Mouse (Mus musculus) liver, embryonic 16.5 days (tissue): Measurements from ENCODE around the gene Tmem38b. TPM values are rescaled to one million over a fixed set of nuclear protein-coding genes. Genes with fewer than 3 reads are reported as not detected.

Experiments used
- ATAC-seq: fragments of 200-750 bp; cut with Nextera tagmentation; 2 replicates; pipeline ENCODE4 v1.8.0; 2017; ENCODE audit warnings: low read depth, mild to moderate bottlenecking, moderate number of reproducible peaks, moderate library complexity
- H3K27ac ChIP-seq: fragments of 300-500 bp; sonication (generic); 2 replicates; pipeline ENCODE4 v1.5.1; 2014; ENCODE audit warnings: mild to moderate bottlenecking, low read length
- H3K27me3 ChIP-seq: fragments of 300-500 bp; sonication (generic); 2 replicates; pipeline ENCODE4 v1.6.1; 2014; ENCODE audit warnings: low read depth, low read length, mixed read lengths; ENCODE audit not compliant: control insufficient read depth, insufficient read depth
- H3K36me3 ChIP-seq: fragments of 300-500 bp; sonication (generic); 2 replicates; pipeline ENCODE4 v1.6.1; 2014; ENCODE audit warnings: mild to moderate bottlenecking; ENCODE audit not compliant: control insufficient read depth, insufficient read depth
- H3K4me1 ChIP-seq: fragments of 300-500 bp; sonication (generic); 2 replicates; pipeline ENCODE4 v1.6.1; 2014; ENCODE audit warnings: low read depth, low read length, mixed read lengths; ENCODE audit not compliant: control insufficient read depth
- H3K4me2 ChIP-seq: fragments of 300-500 bp; sonication (generic); 2 replicates; pipeline ENCODE4 v1.6.1; 2014; ENCODE audit warnings: low read depth, low read length, mixed read lengths
- H3K4me3 ChIP-seq: fragments of 300-500 bp; sonication (generic); 2 replicates; pipeline ENCODE4 v1.5.1; 2014; ENCODE audit warnings: low read depth, mild to moderate bottlenecking, low read length
- H3K9ac ChIP-seq: fragments of 300-500 bp; sonication (generic); 2 replicates; pipeline ENCODE4 v1.6.1; 2014; ENCODE audit warnings: low read depth, low read length
- H3K9me3 ChIP-seq: fragments of 300-500 bp; sonication (generic); replicated peaks from 2 replicates; pipeline ENCODE4 v1.6.1; 2016; ENCODE audit warnings: low read length; ENCODE audit not compliant: control insufficient read depth
- WGBS: fragments of 180-500 bp; shearing (Covaris S2); extraction: QIAGEN DNeasy Blood & Tissue Kit; methylation state at CpG from one replicate; pipeline ENCODE4 v1.1.7; 2014; ENCODE audit not compliant: insufficient replicate concordance; 5-methylcytosine and 5-hydroxymethylcytosine counted together
- polyA plus RNA-seq: library from polyadenylated mRNA; unstranded; fragments of >200 nt; fragmentation: Nextera tagmentation; extraction: Ambion mirVana; gene quantifications from 2 replicates; pipeline ENCODE4 v1.2.1, GENCODE M21; 2015

Tmem38b gene
- polyA plus RNA-seq, 1 experiment from 2014 or later: 7.0 TPM

DNA sequence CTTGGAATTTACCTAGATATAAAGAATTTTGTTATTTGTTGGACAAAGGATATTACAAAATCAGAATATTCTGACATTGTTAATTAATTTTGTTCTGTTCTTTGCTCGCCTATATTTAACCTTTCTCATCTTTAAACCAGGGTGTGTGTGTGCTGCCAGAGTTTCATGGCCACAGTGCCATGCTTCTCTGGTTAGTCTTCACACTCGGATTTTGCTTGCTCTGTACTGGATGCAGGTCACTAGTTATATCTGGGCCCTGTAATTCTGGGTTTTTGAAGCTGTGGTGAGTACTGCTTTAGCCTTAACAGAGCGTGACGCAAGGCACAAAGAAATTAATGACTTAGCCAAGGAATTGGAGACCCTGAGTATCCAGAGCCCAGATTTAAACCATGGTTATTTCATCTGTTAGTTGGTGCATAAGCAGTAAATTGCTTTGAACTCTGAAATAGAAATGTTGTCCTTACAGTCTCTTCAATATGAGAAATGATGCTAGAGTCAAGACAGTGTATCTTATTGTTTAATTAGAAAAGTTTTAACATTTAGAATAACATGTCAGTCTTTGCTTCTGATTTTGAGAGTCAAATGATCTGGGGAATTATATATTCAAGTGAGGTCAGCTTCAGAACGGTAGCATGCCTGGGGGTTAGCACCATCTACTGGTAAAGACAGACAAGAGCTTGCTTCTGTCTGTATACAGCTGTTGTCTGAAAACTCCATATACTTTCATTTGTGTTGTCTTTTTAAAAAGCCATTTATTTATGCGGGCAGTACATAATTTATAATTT lies 19.2 kb downstream of the Tmem38b start:
- no peaks in the 10 kb centered on the region for H3K4me1 ChIP-seq
- WGBS: 48% methylated on average over 6 of the region's 6 CpGs
- no peak for ATAC-seq
- H3K9me3 ChIP-seq: no peaks in the 10 kb centered on the region
- no peak overlapping the region for H3K9ac ChIP-seq
- no peaks in the 10 kb centered on the region for H3K27me3 ChIP-seq
- no peak overlapping the region for H3K4me2 ChIP-seq
- no peak overlapping the region for H3K4me3 ChIP-seq
- H3K27ac ChIP-seq: no peak overlapping the region
- H3K36me3 ChIP-seq: no peaks in the 10 kb centered on the region; the same call in 1 of the 2 replicates

DNA sequence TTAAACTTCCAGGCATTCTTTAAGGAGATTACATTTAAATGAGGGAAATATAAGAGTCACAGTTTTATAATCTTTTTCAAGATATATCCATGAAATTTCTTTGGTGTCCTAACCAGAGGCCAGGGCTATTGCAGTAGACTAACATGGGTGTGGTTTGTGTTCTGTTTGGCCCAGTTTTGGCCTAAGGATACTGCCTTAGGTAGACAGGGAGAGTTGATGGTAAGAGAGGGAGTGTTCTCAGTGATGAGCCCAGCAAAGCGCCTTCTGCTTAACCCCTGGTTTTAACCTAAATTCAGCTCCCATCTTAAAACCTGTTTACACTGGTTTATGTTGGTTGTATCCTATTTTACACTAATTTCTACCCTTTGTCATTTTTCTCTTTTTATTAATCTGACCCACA lies 19.8 kb downstream of the Tmem38b start:
- H3K9ac ChIP-seq: no peak overlapping the region
- no peak for ATAC-seq
- H3K27me3 ChIP-seq: no peaks in the 10 kb centered on the region
- no peaks in the 10 kb centered on the region; the same call in 1 of the 2 replicates for H3K36me3 ChIP-seq
- WGBS: 80% methylated on average over 1 of the region's 1 CpGs
- no peak overlapping the region for H3K27ac ChIP-seq
- H3K9me3 ChIP-seq: no peaks in the 10 kb centered on the region
- H3K4me1 ChIP-seq: no peaks in the 10 kb centered on the region
- no peak overlapping the region for H3K4me2 ChIP-seq
- no peak overlapping the region for H3K4me3 ChIP-seq

DNA sequence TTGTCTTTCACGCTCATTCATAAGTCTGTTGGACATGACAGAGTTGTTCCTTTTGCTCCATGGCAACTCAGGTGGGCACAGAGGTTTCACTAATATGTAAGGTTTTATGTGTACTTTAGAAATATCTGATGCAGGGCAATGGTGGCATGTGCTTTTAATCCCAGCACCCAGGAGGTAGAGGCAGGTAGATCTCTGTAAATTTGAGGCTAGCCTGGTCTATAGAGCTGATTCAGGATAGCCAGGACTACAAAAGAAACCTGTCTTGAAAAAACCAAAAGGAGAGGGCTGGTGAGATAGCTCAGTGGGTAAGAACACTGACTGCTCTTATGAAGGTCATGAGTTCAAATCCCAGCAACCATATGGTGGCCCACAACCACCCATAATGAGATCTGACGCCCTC lies 20.5 kb downstream of the Tmem38b start:
- no peaks in the 10 kb centered on the region; the same call in 1 of the 2 replicates for H3K36me3 ChIP-seq
- H3K27me3 ChIP-seq: no peaks in the 10 kb centered on the region
- H3K9me3 ChIP-seq: no peaks in the 10 kb centered on the region
- no peak overlapping the region for H3K27ac ChIP-seq
- H3K9ac ChIP-seq: no peak overlapping the region
- H3K4me2 ChIP-seq: no peak overlapping the region
- ATAC-seq: no peak
- 41% methylated on average over 2 of the region's 2 CpGs for WGBS
- H3K4me3 ChIP-seq: no peak overlapping the region
- H3K4me1 ChIP-seq: no peaks in the 10 kb centered on the region

DNA sequence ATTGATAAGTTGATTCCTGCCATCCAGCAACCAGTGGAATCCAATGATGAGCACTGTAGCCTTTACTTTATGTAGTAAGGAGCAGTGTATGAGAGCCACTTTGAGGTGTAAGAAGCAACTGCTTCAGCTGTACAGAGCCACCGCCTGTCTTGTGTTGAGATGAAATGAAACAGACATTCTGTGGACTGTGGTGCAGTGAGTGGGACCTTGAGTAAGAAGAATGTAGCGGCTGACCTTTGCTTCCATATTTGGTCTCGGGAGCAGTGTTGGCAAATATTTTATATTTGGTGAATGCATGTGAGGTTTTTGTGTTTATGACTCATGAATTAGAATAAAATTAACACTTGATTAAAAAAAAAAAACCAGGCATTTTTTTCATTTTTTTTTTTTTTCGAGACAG lies 21.7 kb downstream of the Tmem38b start:
- H3K27ac ChIP-seq: no peak overlapping the region
- WGBS: 69% methylated on average over 4 of the region's 4 CpGs
- no peak overlapping the region for H3K4me2 ChIP-seq
- no peaks in the 10 kb centered on the region for H3K9me3 ChIP-seq
- no peak overlapping the region for H3K4me3 ChIP-seq
- H3K4me1 ChIP-seq: no peaks in the 10 kb centered on the region
- no peak overlapping the region for H3K9ac ChIP-seq
- no peak for ATAC-seq
- H3K36me3 ChIP-seq: no peaks in the 10 kb centered on the region
- no peaks in the 10 kb centered on the region for H3K27me3 ChIP-seq

DNA sequence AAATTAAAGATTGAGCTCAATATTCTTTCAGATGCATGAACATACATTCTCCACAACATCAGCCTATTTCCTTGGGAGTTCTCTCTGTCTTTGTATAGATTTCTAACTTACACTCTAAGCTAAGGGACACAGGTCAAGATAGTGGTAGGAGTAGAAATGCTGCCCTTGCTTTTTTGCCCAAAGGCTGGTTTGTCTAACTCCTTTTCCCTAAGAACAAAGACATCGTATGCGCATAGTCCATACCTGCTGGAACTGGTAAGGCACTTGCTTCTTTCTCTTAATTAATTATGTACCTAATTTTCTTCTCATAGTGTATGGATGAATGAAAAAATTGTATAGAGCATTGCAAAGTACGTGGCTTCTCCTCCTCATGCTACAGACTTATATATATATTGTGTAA lies 22.5 kb downstream of the Tmem38b start:
- H3K4me1 ChIP-seq: no peaks in the 10 kb centered on the region
- no peak overlapping the region for H3K27ac ChIP-seq
- H3K9me3 ChIP-seq: no peaks in the 10 kb centered on the region
- ATAC-seq: no peak
- no peaks in the 10 kb centered on the region for H3K36me3 ChIP-seq
- 77% methylated on average over 3 of the region's 3 CpGs for WGBS
- no peak overlapping the region for H3K4me2 ChIP-seq
- H3K4me3 ChIP-seq: no peak overlapping the region
- no peaks in the 10 kb centered on the region for H3K27me3 ChIP-seq
- no peak overlapping the region for H3K9ac ChIP-seq

DNA sequence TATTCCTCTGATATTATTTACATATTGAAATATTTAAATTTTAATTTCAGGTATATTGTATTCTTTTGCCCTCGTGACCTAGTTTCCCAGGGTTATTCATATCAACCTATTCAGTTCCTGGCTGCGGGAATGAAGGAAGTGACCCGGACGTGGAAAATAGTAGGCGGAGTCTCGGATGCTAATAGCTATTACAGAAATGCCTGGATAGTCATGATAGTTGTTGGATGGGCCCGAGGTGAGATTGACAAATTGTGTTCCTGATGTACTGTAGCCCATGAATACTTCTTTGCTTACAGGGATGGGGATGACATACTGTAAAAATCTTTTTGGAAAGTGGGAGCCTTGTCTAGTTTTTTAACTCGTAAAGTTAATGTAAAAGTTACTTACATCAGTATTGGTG lies 23.0 kb downstream of the Tmem38b start:
- 71% methylated on average over 8 of the region's 8 CpGs for WGBS

DNA sequence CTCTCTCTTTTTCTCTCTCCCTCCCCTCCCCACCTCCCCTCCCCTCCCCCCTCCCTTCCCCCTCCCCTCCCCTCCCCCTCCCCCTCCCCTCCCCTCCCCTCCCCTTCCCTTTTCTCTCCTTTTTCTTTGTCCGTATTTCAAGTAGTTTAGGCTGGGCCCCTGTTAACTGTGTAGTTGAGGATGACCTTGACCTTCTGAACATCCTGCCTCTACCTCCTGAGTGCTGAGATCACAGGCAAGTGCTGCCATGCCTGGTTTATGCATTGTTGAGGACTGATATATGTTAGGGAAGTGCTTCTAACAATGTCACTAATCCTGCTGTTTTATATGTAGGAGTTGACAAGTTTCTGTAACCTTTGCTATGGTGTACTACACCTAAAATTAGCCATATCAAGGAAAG lies 24.0 kb downstream of the Tmem38b start:
- H3K4me2 ChIP-seq: no peak overlapping the region
- H3K9ac ChIP-seq: no peak overlapping the region
- 60% methylated on average over 1 of the region's 1 CpGs for WGBS
- H3K27ac ChIP-seq: no peak overlapping the region
- no peaks in the 10 kb centered on the region for H3K27me3 ChIP-seq
- ATAC-seq: no peak
- no peaks in the 10 kb centered on the region for H3K36me3 ChIP-seq
- H3K9me3 ChIP-seq: no peaks in the 10 kb centered on the region
- H3K4me1 ChIP-seq: no peaks in the 10 kb centered on the region
- no peak overlapping the region for H3K4me3 ChIP-seq

More for the DNA sequence above, 23.0 kb downstream of the Tmem38b start:
- Histone ChIP-seq H3K4me1 (no peaks in the 10 kb centered on the region), H3K9ac (no peak overlapping the region), H3K9me3 (no peaks in the 10 kb centered on the region), H3K4me3 (no peak overlapping the region), H3K27ac (no peak overlapping the region), H3K27me3 (no peaks in the 10 kb centered on the region), H3K4me2 (no peak overlapping the region), H3K36me3 (no peaks in the 10 kb centered on the region)
- no peak for ATAC-seq

DNA sequence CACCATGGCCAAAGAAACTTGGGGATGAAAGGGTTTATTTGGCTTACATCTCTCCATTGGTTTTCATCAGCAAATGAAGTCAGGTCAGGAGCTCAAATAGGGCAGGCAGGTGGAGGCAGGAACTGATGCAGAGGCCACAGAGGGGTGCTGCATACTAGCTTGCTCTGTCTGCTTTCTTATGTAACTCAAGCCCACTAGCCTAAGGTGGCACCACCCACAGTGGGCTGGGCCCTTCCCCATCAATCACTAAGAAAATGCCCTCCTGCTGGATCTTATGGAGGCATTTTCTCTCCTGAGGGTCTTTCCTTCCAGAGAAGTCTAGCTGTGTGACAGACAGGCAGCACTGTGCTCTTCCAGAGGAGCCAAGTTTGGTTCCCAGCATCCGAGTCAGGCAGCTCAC lies 27.5 kb downstream of the Tmem38b start:
- WGBS: 65% methylated on average over 1 of the region's 1 CpGs
- no peak overlapping the region for H3K27ac ChIP-seq
- no peaks in the 10 kb centered on the region for H3K36me3 ChIP-seq
- no peaks in the 10 kb centered on the region for H3K9me3 ChIP-seq
- no peak for ATAC-seq
- no peaks in the 10 kb centered on the region for H3K4me1 ChIP-seq
- no peak overlapping the region for H3K9ac ChIP-seq
- H3K4me3 ChIP-seq: no peak overlapping the region
- H3K27me3 ChIP-seq: no peaks in the 10 kb centered on the region
- H3K4me2 ChIP-seq: no peak overlapping the region

DNA sequence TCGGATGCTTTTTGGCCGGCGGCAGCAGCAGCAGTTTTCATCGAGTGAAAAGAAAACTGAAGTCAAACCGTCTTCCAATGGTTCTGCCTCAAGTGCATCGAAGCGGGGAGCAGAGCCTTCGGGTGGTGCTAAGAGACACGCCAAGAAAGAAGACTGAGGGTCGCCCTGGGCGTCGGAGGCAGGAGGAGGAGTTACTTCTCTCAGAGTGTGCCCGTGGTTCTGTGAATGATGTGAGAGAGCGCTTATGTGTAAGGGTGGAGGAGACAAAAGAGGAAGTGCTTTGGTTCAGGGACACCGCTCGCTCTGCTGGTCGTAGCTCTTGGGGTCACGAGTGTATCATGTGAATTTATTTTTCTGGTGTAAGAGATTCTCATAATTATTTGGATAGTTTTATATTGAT lies 34.1 kb downstream of the Tmem38b start:
- H3K4me1 ChIP-seq: no peaks in the 10 kb centered on the region
- H3K27me3 ChIP-seq: no peaks in the 10 kb centered on the region
- 0 out of 2 replicates have a peak overlapping the region, but pooled peaks have one; percentile 3 for H3K4me2 ChIP-seq
- H3K4me3 ChIP-seq: no peak overlapping the region
- H3K27ac ChIP-seq: no peak overlapping the region
- no peaks in the 10 kb centered on the region for H3K36me3 ChIP-seq
- H3K9me3 ChIP-seq: no peaks in the 10 kb centered on the region
- WGBS: 28% methylated on average over 18 of the region's 18 CpGs
- ATAC-seq: no peak
- H3K9ac ChIP-seq: no peak overlapping the region
